In the genomic region with DNA sequence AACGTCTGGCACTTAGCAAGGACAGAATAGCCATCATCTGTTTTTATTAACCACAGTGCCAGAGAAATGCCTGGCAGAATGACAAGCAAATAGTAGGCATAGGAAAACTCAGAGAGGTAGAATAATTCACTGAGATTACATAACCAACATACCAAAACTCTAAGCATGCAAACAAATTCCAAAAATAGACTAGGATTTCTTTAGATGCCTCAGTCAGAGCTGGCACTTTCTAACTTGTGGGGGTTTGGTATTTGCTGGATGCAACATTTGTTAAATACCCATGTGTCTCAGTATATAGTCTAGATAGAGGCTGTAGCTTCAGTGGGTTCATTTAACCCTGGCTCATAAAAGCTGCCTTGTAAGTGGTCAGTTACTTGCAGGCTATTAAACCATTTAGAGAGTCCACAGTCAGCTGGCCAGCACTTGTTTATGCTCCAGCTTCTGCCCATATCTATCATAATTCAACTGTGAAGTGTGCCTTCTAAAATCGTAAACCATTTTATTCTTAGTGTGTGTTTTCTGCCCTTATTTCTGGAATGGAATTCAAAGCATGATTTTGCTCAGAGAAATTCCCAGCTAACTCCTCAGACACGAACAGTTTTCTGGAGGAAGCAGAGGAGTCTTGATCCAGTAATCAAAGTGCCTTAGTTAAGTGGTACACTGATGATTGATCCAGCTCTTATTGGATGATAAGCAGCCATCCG, we compare ENCODE assay signal across 17 mouse cellular contexts.
A peak's percentile ranks its signal among the peaks of the same experiment; 100 is the strongest.
DNase-seq lines count a peak whose midpoint lies in the region; ATAC-seq and TF ChIP-seq lines count a peak whose summit lies in the region.
"Had no signal": no experiment of that assay in that cellular context is flagged by ENCODE, and none has a peak within 500 bp of the region (broad histone marks: within the 10 kb centered on the region; RNA-seq: fewer than 3 reads in every experiment).

No protein-coding gene starts in this region.

- no peak overlapping the region for H3K4me3 ChIP-seq in forebrain, postnatal 0 days (ENCODE audit: low read depth, low read length)
- no peak overlapping the region for H3K4me3 ChIP-seq in forebrain, embryonic 10.5 days
- no peak overlapping the region for H3K4me3 ChIP-seq in midbrain, embryonic 11.5 days (ENCODE audit: low read depth, low read length)
- H3K4me3 ChIP-seq: forebrain, embryonic 12.5 days; hindbrain, embryonic 13.5 days; liver, embryonic 15.5 days; megakaryocyte, embryonic 14.5 days; neural tube, embryonic 13.5 days had no signal

- WGBS in forebrain, postnatal 0 days, result 57% methylated on average over 4 of the region's 4 CpGs
- 84% methylated on average over 4 of the region's 4 CpGs for WGBS in forebrain, embryonic 10.5 days
- WGBS in midbrain, embryonic 11.5 days, result 73% methylated on average over 4 of the region's 4 CpGs

- no peak overlapping the region for H3K27ac ChIP-seq in forebrain, postnatal 0 days (ENCODE audit: low read depth, low read length)
- H3K27ac ChIP-seq in forebrain, embryonic 10.5 days, result no peak overlapping the region
- no peak overlapping the region for H3K27ac ChIP-seq in midbrain, embryonic 11.5 days (ENCODE audit: low read depth, low read length)
- H3K27ac ChIP-seq: forebrain, embryonic 12.5 days; hindbrain, embryonic 13.5 days; liver, embryonic 15.5 days; neural tube, embryonic 13.5 days had no signal

- H3K27me3 ChIP-seq in forebrain, postnatal 0 days (ENCODE audit: insufficient read depth, low read length), result no peaks in the 10 kb centered on the region
- no peaks in the 10 kb centered on the region for H3K27me3 ChIP-seq in forebrain, embryonic 10.5 days (ENCODE audit: poor library complexity, severe bottlenecking)
- H3K27me3 ChIP-seq in midbrain, embryonic 11.5 days (ENCODE audit: control insufficient read depth, insufficient read depth, low read length), result no peaks in the 10 kb centered on the region
- H3K27me3 ChIP-seq: forebrain, embryonic 12.5 days; hindbrain, embryonic 13.5 days; liver, embryonic 15.5 days; megakaryocyte, embryonic 14.5 days; neural tube, embryonic 13.5 days had no signal

- no peaks in the 10 kb centered on the region for H3K4me1 ChIP-seq in forebrain, postnatal 0 days (ENCODE audit: insufficient read depth)
- no peaks in the 10 kb centered on the region for H3K4me1 ChIP-seq in forebrain, embryonic 10.5 days
- no peaks in the 10 kb centered on the region for H3K4me1 ChIP-seq in midbrain, embryonic 11.5 days (ENCODE audit: control insufficient read depth, insufficient read depth, low read length)
- H3K4me1 ChIP-seq: forebrain, embryonic 12.5 days; hindbrain, embryonic 13.5 days; liver, embryonic 15.5 days; megakaryocyte, embryonic 14.5 days; neural tube, embryonic 13.5 days had no signal

- H3K9me3 ChIP-seq in forebrain, postnatal 0 days (ENCODE audit: low read length), result no peaks in the 10 kb centered on the region
- H3K9me3 ChIP-seq in forebrain, embryonic 10.5 days, result no peaks in the 10 kb centered on the region
- no peaks in the 10 kb centered on the region for H3K9me3 ChIP-seq in midbrain, embryonic 11.5 days (ENCODE audit: control insufficient read depth, low read length)
- H3K9me3 ChIP-seq: forebrain, embryonic 12.5 days; G1E; hindbrain, embryonic 13.5 days; liver, embryonic 15.5 days; megakaryocyte, embryonic 14.5 days; neural tube, embryonic 13.5 days had no signal

- TF ChIP-seq CTCF in forebrain, postnatal 0 days (IDR thresholded peaks at IDR 0.05; ENCODE audit: low read depth), result no peak

- DNase-seq in forebrain, postnatal 0 days, result peak; percentile 19
- no peak for DNase-seq in forebrain, embryonic 10.5 days (ENCODE audit: extremely low spot score, low spot score)
- DNase-seq in layer of hippocampus, adult 9-11 months, result peak; percentile 45
- DNase-seq in layer of hippocampus, postnatal 10 days (ENCODE audit: low spot score in 2 of 2), result no peak
- peak; percentile 94 for DNase-seq in Muller cell, postnatal 12 days (ENCODE audit: inconsistent ontology term)
- DNase-seq in fibroblast of lung, adult 2 months (ENCODE audit: low read depth), result peak; percentile 18
- no peak for DNase-seq in midbrain, embryonic 11.5 days (ENCODE audit: low spot score, missing footprints)
- DNase-seq: adrenal gland, postnatal 36 days; gastrocnemius, postnatal 25 days had no signal

- no peak for ATAC-seq in forebrain, postnatal 0 days
- ATAC-seq in midbrain, embryonic 11.5 days (ENCODE audit: low FRiP score), result no peak
- ATAC-seq in granulocyte monocyte progenitor cell, adult 5-6 weeks (replicated peaks; ENCODE audit: poor library complexity, severe bottlenecking), result no peak
- ATAC-seq: intestine, postnatal 0 days had no signal

- no peaks in the 10 kb centered on the region for H3K36me3 ChIP-seq in forebrain, postnatal 0 days (ENCODE audit: insufficient read depth)
- H3K36me3 ChIP-seq in forebrain, embryonic 10.5 days (replicated peaks), result no peaks in the 10 kb centered on the region
- H3K36me3 ChIP-seq in midbrain, embryonic 11.5 days (ENCODE audit: control insufficient read depth, insufficient read depth, low read length), result no peaks in the 10 kb centered on the region
- H3K36me3 ChIP-seq: forebrain, embryonic 12.5 days; G1E; hindbrain, embryonic 13.5 days; liver, embryonic 15.5 days; neural tube, embryonic 13.5 days had no signal

- H3K4me2 ChIP-seq in forebrain, postnatal 0 days (ENCODE audit: low read depth), result no peak overlapping the region
- H3K4me2 ChIP-seq in midbrain, embryonic 11.5 days, result no peak overlapping the region
- H3K4me2 ChIP-seq: forebrain, embryonic 12.5 days; hindbrain, embryonic 13.5 days; liver, embryonic 15.5 days; neural tube, embryonic 13.5 days had no signal

- H3K9ac ChIP-seq in forebrain, postnatal 0 days, result no peak overlapping the region
- no peak overlapping the region for H3K9ac ChIP-seq in midbrain, embryonic 11.5 days (ENCODE audit: low read length)
- H3K9ac ChIP-seq: forebrain, embryonic 12.5 days; hindbrain, embryonic 13.5 days; liver, embryonic 15.5 days; neural tube, embryonic 13.5 days had no signal

Comparison
In these comparisons a context has a peak if more than half of its experiments do, and no peak if none do; other contexts are left out.
1. DNase-seq: peak in forebrain, postnatal 0 days (single experiment), layer of hippocampus, adult 9-11 months (single experiment), Muller cell, postnatal 12 days (single experiment) and fibroblast of lung, adult 2 months (single experiment); none in forebrain, embryonic 10.5 days (single experiment), layer of hippocampus, postnatal 10 days (0 of 2) and midbrain, embryonic 11.5 days (single experiment).